Mouse (Mus musculus): ENCODE measurements around the gene Lsm7. TPM values are rescaled to one million over a fixed set of nuclear protein-coding genes. Genes with fewer than 3 reads are reported as not detected.

The Lsm7 gene
- polyA plus RNA-seq, 1 experiment, result 242 TPM

DNA sequence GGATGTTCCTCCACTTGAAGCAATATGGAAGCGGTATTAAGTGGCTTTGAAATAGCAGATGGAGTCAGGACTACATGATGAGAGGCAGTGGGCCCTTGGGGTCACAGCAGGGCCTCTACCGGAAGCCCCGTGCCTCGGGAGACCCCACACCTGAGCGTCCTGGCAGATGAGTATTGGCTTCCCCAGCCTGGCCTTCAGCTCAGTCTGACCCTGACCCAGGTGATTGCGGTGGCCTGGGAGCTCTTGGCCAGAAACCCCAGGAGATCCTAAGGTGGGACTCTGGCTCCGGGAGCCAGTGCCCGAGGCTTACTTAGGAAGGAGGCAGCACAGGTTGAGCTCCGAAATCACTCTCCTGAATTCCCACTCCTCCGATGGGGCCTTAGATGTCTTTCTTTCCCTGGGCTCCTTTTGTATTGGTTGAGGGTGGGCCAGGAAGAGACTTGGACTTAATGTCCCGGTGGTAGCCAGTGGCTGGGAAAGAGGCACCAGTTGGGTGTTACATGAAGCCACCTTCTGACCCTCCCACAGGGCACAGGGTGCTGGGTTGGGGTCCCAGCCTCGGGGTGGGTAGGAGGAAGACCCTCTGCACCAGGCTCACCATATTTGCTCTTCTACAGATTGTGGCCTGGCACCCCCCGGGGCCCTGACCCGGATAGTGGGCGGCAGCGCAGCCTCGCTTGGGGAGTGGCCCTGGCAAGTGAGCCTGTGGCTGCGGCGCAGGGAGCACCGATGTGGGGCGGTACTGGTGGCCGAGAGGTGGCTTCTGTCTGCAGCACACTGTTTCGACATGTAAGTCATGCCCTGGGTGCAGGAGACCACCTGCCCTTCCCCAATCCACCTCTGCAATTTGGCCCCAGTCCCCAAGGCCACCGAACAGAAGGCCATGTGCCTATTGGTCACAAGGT lies 41.8 kb upstream of the Lsm7 start:
- peaks cover 12% of the 10 kb centered on the region for H3K4me1 ChIP-seq (replicated peaks; ENCODE audit: control insufficient read depth, insufficient read depth, low read length)
- DNase-seq, result no peak
- TF ChIP-seq CTCF (IDR thresholded peaks at IDR 0.05; ENCODE audit: borderline replicate concordance, control insufficient read depth, extremely low read depth, insufficient read depth, low read length, poor library complexity) (no peak), POLR2A (IDR thresholded peaks at IDR 0.05; ENCODE audit: control insufficient read depth, extremely low read depth, insufficient read depth, low read length, poor library complexity) (no peak)
- no peak overlapping the region for H3K27ac ChIP-seq (ENCODE audit: control insufficient read depth, insufficient read depth, low read length)
- H3K36me3 ChIP-seq (ENCODE audit: control insufficient read depth, insufficient read depth, low read length), result no peaks in the 10 kb centered on the region; the same call in 1 of the 2 replicates
- no peak overlapping the region for H3K4me3 ChIP-seq (ENCODE audit: control insufficient read depth, insufficient read depth, low read length)
- H3K27me3 ChIP-seq (ENCODE audit: control insufficient read depth, insufficient read depth, low read length), result no peaks in the 10 kb centered on the region
- WGBS, result 86% methylated on average over 24 of the region's 24 CpGs

DNA sequence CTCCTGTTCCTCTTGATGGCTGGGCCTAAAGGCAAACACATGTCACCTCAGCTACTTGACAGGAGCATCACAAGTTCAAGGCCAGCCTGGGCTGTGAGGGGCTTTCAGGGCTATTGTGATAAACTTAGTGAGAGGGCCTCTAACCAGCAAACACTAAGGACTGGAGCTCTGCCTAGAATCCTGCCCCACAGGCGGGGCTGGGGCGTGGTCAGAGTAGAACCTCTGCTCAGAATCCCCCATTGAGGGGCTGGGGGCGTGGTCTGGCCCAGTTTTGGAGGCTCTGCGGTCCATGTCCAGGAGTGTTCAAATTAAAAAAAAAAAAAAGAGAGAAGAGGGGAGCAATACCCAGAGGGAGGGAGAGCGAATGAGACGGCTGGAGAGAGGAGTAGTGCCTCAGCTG lies 40.7 kb upstream of the Lsm7 start:
- H3K4me3 ChIP-seq (ENCODE audit: control insufficient read depth, insufficient read depth, low read length), result no peak overlapping the region
- H3K27me3 ChIP-seq (ENCODE audit: control insufficient read depth, insufficient read depth, low read length), result no peaks in the 10 kb centered on the region
- no peak for DNase-seq
- TF ChIP-seq CTCF (IDR thresholded peaks at IDR 0.05; ENCODE audit: borderline replicate concordance, control insufficient read depth, extremely low read depth, insufficient read depth, low read length, poor library complexity) (no peak), POLR2A (IDR thresholded peaks at IDR 0.05; ENCODE audit: control insufficient read depth, extremely low read depth, insufficient read depth, low read length, poor library complexity) (no peak)
- H3K4me1 ChIP-seq (replicated peaks; ENCODE audit: control insufficient read depth, insufficient read depth, low read length), result peaks cover 9% of the 10 kb centered on the region
- WGBS, result 90% methylated on average over 6 of the region's 6 CpGs
- no peaks in the 10 kb centered on the region; the same call in 1 of the 2 replicates for H3K36me3 ChIP-seq (ENCODE audit: control insufficient read depth, insufficient read depth, low read length)
- H3K27ac ChIP-seq (ENCODE audit: control insufficient read depth, insufficient read depth, low read length), result no peak overlapping the region

DNA sequence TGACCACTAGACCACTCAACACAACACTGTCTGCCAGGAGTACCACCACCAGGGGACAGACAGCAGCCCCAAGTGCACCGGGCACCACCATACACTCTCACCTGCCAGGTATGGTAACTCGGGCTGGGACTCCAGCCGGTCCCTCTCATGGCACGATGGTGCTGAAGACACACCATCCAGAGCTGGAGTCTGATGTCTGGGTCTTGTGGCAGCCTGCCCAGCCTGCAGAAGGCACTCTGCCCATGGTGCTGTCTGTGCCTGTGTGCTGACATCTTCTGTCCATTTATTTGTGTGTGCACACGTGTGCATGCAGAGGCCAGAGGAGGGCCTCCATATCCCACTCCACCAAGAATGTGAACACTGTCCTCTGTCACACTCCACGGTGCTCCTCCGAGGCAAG lies 40.1 kb upstream of the Lsm7 start:
- Histone ChIP-seq H3K27me3 (ENCODE audit: control insufficient read depth, insufficient read depth, low read length) (no peaks in the 10 kb centered on the region), H3K36me3 (ENCODE audit: control insufficient read depth, insufficient read depth, low read length) (no peaks in the 10 kb centered on the region; the same call in 1 of the 2 replicates), H3K27ac (ENCODE audit: control insufficient read depth, insufficient read depth, low read length) (no peak overlapping the region), H3K4me1 (replicated peaks; ENCODE audit: control insufficient read depth, insufficient read depth, low read length) (peaks cover 8% of the 10 kb centered on the region), H3K4me3 (ENCODE audit: control insufficient read depth, insufficient read depth, low read length) (no peak overlapping the region)
- TF ChIP-seq POLR2A (IDR thresholded peaks at IDR 0.05; ENCODE audit: control insufficient read depth, extremely low read depth, insufficient read depth, low read length, poor library complexity) (no peak), CTCF (IDR thresholded peaks at IDR 0.05; ENCODE audit: borderline replicate concordance, control insufficient read depth, extremely low read depth, insufficient read depth, low read length, poor library complexity) (no peak)
- WGBS, result 87% methylated on average over 7 of the region's 7 CpGs
- no peak for DNase-seq

DNA sequence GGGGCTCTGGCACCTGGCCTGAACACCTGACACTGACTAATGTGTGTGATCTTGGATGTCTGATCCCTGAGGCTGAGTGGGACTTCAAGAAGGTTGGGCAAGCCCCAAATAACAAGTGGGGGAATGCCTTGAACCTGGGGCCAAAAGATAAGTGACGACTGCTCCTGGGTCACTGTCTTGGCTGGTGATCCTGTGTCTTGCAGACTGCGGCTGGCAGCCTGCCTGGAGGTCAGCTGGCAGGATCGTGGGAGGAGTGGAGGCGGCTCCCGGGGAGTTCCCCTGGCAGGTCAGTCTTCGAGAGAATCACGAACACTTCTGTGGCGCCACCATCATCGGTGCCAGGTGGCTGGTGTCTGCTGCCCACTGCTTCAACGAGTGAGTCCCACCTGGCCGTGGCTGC lies 32.2 kb upstream of the Lsm7 start:
- DNase-seq, result no peak
- no peaks in the 10 kb centered on the region; the same call in 1 of the 2 replicates for H3K27me3 ChIP-seq (ENCODE audit: control insufficient read depth, insufficient read depth, low read length)
- H3K4me1 ChIP-seq (replicated peaks; ENCODE audit: control insufficient read depth, insufficient read depth, low read length), result no peaks in the 10 kb centered on the region
- no peaks in the 10 kb centered on the region for H3K36me3 ChIP-seq (ENCODE audit: control insufficient read depth, insufficient read depth, low read length)
- TF ChIP-seq POLR2A (IDR thresholded peaks at IDR 0.05; ENCODE audit: control insufficient read depth, extremely low read depth, insufficient read depth, low read length, poor library complexity) (no peak), CTCF (IDR thresholded peaks at IDR 0.05; ENCODE audit: borderline replicate concordance, control insufficient read depth, extremely low read depth, insufficient read depth, low read length, poor library complexity) (no peak)
- no peak overlapping the region for H3K4me3 ChIP-seq (ENCODE audit: control insufficient read depth, insufficient read depth, low read length)
- H3K27ac ChIP-seq (ENCODE audit: control insufficient read depth, insufficient read depth, low read length), result no peak overlapping the region
- WGBS, result 49% methylated on average over 11 of the region's 11 CpGs

DNA sequence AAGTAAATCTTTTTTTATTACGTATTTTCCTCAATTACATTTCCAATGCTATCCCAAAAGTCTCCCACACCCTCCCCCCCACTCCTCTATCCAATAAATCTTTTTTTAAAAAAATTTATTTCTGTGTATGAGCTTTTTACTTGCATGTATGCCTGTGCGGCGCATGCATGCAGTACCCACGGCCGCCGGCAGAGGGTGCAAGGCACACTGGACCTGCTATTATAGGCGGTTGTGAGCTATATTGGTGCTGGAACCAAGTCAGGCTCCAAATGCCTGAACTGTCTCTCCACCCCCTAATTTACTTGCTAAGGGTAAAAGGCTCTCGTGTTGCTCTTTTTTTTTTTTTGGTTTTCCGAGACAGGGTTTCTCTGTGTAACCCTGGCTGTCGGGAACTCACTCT lies 26.3 kb upstream of the Lsm7 start:
- DNase-seq, result peak; percentile 80
- WGBS, result 30% methylated on average over 10 of the region's 10 CpGs
- Histone ChIP-seq H3K4me3 (ENCODE audit: control insufficient read depth, insufficient read depth, low read length) (no peak overlapping the region), H3K27me3 (ENCODE audit: control insufficient read depth, insufficient read depth, low read length) (no peaks in the 10 kb centered on the region), H3K4me1 (replicated peaks; ENCODE audit: control insufficient read depth, insufficient read depth, low read length) (no peaks in the 10 kb centered on the region; the same call in 1 of the 2 replicates), H3K36me3 (ENCODE audit: control insufficient read depth, insufficient read depth, low read length) (no peaks in the 10 kb centered on the region), H3K27ac (ENCODE audit: control insufficient read depth, insufficient read depth, low read length) (no peak overlapping the region)
- peak; percentile 95 for TF ChIP-seq CTCF (IDR thresholded peaks at IDR 0.05; ENCODE audit: borderline replicate concordance, control insufficient read depth, extremely low read depth, insufficient read depth, low read length, poor library complexity)
- no peak for TF ChIP-seq POLR2A (IDR thresholded peaks at IDR 0.05; ENCODE audit: control insufficient read depth, extremely low read depth, insufficient read depth, low read length, poor library complexity)

DNA sequence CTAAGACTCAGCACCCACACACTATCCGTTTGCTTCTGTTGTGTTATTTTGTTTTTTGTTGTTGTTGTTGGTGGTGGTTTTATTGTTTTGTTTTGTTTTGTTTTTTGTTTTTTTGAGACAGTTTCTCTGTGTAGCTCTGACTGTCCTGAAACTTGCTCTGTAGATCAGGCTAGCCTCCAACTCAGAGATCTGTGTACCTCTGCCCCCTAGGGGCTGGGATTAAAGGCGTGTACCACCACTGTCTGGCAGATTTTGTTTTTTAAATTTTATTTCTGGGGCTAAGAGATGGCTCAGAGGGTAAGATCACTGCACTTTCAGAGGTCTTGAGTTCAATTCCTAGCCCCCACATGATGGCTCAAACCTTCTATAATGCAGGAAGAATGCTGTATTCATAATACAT lies 25.9 kb upstream of the Lsm7 start:
- 71% methylated on average over 2 of the region's 2 CpGs for WGBS
- H3K4me3 ChIP-seq (ENCODE audit: control insufficient read depth, insufficient read depth, low read length), result no peak overlapping the region
- TF ChIP-seq CTCF (IDR thresholded peaks at IDR 0.05; ENCODE audit: borderline replicate concordance, control insufficient read depth, extremely low read depth, insufficient read depth, low read length, poor library complexity), result no peak
- no peak for TF ChIP-seq POLR2A (IDR thresholded peaks at IDR 0.05; ENCODE audit: control insufficient read depth, extremely low read depth, insufficient read depth, low read length, poor library complexity)
- no peaks in the 10 kb centered on the region for H3K36me3 ChIP-seq (ENCODE audit: control insufficient read depth, insufficient read depth, low read length)
- DNase-seq, result no peak
- no peaks in the 10 kb centered on the region; the same call in 1 of the 2 replicates for H3K4me1 ChIP-seq (replicated peaks; ENCODE audit: control insufficient read depth, insufficient read depth, low read length)
- no peaks in the 10 kb centered on the region for H3K27me3 ChIP-seq (ENCODE audit: control insufficient read depth, insufficient read depth, low read length)
- no peak overlapping the region for H3K27ac ChIP-seq (ENCODE audit: control insufficient read depth, insufficient read depth, low read length)
